Mouse (Mus musculus): ENCODE measurements around the gene Eml1.

- TF ChIP-seq POLR2A (IDR thresholded peaks at IDR 0.05; ENCODE audit: insufficient read depth, low read depth, low read length): no peak
- no peak for TF ChIP-seq CTCF (IDR thresholded peaks at IDR 0.05; ENCODE audit: insufficient read depth, low read depth, low read length)
Observed at GRCm38 (mm10) chr12:108534484-108534883, 163.7 kb downstream of the Eml1 start.

All from olfactory bulb, adult 2 months (tissue).